Mouse (Mus musculus) ES-Bruce4 (cell line): ENCODE data around the gene Lamtor2.

ENCODE experiments used
- CTCF ChIP-seq: IDR thresholded peaks from one replicate; pipeline ENCODE4 v1.8.1; 2011; ENCODE audit warnings: low read depth, low read length
- EP300 ChIP-seq: IDR thresholded peaks from 2 replicates; pipeline ENCODE4 v1.6.1; 2011; ENCODE audit warnings: low read depth, low read length; ENCODE audit not compliant: insufficient read depth

GRCm38 (mm10) chr3:88573810-88574209 lies 20.9 kb upstream of the Lamtor2 start:
- TF ChIP-seq CTCF (no peak), EP300 (0 out of 2 replicates have a peak, but pooled peaks have one; percentile 39)
